Mouse (Mus musculus): ENCODE data around the gene Mug2.
"Not testable (repeated sequence)": the region's sequence is repeated elsewhere in the genome, so short reads cannot be mapped to it uniquely, and the experiment has no call there.

The Mug2 gene

GRCm38 (mm10) chr6:122006461-122006860, at the start of gene Mug2:
Gene Mug2, plus strand, starts transcription at chr6:122006761.
- DNase-seq: not testable (repeated sequence)

- DNase-seq: not testable (repeated sequence)
Observed at GRCm38 (mm10) chr6:121957803-121958349, 48.7 kb upstream of the Mug2 start.

DNA sequence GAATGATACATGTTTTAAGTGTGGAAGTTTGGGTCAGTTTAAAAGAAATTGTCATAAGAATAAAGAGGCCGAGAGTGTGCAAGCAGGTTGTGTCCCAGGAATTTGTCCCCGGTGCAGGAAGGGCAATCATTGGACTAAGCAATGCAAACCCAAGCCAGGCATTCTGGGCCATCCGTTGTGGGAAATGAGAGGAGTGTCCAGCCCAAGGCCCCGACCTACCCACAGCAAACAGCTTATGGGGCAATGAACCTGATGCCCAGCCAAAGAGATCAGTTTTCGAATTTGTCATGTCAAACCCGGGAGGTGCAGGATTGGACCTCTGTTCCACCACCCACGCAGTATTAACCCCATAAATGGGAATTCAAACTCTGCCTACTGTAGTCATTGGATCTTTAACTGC, 30.9 kb upstream of the Mug2 start:
- DNase-seq: no peak

- DNase-seq: no peak
Observed at GRCm38 (mm10) chr6:122100904-122101303, 94.3 kb downstream of the Mug2 start.

DNA sequence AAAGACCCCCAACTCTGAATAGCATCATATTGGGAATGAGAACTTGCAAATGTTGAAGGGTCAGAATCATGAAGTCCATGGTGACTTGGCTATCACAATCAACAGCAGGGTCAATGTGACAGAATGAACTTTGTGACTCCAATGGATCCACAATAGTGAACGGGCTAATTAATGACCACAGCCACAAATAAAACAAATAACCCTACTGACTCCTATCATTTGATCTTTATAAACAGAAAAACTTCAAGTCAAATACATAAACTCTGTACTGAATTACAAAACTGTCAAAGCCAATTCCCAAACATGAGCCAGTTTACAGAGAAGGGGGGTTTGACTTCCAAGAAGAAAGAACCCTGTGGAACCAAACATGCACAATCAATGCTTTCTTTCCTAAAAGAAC, 95.1 kb downstream of the Mug2 start:
- DNase-seq: no peak

DNA sequence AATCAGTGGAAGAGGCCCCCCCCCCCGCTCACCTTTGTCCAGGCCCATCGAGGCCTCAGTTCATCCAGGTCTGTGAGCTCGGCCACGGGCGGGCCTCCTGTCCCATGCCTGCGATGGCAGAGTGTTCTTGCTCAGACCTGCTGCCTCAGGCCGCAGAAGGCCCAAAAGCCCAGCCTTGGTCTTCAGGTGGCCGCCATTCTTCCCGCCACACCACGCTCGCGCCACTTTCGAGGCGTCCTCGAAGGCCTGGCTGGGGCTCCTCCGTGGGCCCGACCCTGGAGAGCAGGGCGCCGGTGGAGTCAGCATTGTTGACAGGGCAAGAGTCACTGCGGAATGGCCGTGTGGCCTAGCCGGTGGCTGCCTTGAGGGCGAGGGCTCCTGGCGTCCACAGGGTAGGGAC, 110.4 kb downstream of the Mug2 start:
- DNase-seq: no peak

GRCm38 (mm10) chr6:122129521-122129920, 123.0 kb downstream of the Mug2 start:
- no peak for DNase-seq
